Mouse (Mus musculus): ENCODE results near the gene Cdpf1. TPM values are rescaled to one million over a fixed set of nuclear protein-coding genes. Genes with fewer than 3 reads are reported as not detected.

Cdpf1 gene
- total RNA-seq, 1 experiment from 2014 or later = 17.4 TPM

DNA sequence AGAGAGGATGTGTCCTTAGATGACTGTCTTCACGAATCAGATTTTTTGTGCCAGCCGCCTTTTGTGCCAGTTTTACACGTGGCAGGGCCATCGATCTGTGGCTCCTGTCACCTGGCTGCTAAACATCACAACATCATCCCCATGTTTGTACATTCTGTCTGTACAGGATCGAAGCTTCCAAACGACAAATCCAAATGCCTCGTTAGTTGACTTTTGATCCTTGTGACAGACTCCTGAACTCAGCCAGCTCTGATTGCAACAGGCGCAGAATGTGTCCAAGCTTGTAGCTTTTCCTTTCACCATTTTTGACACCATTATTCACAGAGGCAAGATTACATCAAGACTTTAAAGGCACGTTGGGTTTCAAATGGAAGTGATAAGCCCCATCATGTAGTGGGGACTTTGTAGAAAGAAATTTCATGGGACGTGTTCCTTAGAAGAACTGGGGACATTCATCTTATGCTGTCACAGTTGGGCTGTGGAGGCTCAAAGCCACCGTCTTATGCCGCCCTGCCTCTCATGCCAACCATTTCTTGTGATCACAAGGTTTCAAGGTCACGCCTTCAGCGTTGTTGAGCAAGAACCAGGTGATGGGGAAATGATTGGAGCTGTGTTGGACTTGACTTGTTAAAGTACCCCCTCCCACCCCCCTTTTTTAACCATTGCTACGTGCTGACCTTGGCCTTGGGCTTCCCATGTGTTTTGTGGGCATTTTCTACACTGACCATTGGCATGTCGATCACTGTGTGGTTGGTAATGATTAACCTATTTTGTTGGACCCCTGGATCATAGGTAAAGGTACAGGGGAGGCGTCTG is 40.0 kb downstream of the Cdpf1 start:
- no peak for ATAC-seq (replicated peaks; ENCODE audit: low read depth, poor library complexity, severe bottlenecking)

DNA sequence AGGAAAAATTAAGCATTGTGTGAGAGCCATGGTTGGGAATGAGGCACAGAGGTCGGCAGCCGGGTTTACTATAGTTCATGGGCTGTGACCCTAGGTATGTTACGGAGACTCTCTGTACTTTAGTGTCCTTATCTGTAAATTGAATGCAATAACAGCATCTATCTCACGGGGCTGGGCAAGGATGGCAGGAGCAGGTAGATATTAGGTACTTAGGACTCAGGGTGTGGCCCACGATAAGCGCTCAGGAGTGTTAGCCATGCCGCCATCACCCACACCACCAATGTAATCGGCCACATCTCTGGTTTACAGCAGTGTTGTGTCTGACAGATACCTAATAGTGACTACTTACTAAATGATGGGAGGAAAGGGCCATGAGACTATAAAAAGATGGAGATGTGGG is 42.5 kb downstream of the Cdpf1 start:
- ATAC-seq (replicated peaks; ENCODE audit: low read depth, poor library complexity, severe bottlenecking) = no peak

DNA sequence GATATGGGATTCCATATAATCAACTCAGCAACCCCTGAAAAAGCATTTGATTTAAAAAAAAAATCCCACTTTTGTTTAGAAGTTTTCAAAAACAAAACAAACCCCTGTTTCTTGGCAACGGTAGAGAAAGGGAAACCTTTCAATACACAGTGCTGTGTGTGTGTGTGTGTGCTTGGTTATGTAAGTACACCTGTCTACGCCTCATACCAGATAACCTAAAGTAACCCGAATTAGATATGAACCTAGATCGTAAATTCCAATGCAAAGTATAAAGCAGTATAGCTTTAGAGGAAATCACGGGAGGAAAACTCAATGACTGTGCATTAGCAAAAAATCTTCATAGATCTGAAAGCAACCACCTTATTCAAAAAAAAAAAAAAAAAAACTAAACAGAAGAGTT is 44.8 kb downstream of the Cdpf1 start:
- no peak for ATAC-seq (replicated peaks; ENCODE audit: low read depth, poor library complexity, severe bottlenecking)

DNA sequence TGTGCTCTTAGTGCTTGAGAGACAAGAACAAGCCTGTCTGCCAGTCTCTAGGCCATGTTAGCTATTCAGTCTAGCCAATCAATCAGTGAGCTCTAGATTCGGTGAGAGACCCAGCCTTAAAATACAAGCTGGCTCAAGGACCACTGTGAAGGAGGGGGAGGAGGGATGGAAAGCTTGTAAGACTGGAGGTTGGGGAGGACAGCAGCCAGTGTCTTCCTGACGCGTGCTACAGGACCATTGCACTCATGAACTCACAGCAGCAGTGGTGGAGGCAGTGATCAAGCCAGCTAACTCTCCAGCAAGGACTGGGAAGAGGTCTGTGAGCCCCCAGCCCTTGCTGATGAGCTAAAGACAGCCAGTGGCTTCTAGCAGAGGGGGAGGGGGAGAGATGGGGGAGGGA is 46.5 kb downstream of the Cdpf1 start:
- ATAC-seq (replicated peaks; ENCODE audit: low read depth, poor library complexity, severe bottlenecking) = no peak

DNA sequence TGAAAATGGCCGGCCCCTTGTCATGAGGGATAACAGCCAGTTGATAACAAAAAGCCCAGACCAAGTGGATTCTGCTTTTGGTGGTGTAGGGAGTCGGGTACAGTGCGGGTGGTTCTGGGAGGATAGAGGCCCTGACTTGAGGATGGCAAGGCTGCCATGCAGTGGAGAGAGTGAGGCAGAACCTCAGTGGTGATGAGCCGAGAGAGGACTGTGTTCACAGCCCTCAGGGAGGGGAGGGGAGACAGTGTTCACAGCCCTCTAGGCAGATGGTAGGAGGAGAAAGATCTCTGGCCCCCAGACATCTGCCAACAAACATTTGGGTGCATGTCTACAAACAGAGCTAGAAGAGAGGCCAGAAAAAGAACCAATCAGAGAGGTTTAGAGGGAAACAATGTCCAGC is 48.7 kb downstream of the Cdpf1 start:
- ATAC-seq (replicated peaks; ENCODE audit: low read depth, poor library complexity, severe bottlenecking) = no peak

DNA sequence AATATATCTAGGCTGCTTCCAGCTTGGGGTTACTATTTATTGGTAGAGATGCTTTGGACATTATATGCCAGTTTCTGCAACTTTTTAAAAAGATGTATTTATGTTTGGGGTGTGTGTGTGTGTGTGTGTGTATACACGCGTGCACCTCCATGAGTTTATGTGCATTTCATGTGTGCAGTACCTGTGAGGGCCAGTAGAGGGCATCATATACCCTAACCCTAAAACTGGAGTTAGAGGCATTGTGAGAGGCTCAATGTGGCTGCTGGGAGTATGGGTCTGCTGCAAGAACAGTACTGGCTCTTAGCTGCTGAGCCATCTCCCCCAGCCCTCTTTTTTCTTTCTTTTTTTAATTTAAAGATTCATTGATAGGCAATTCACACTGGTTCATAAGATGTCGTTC is 53.7 kb downstream of the Cdpf1 start:
- no peak for ATAC-seq (replicated peaks; ENCODE audit: low read depth, poor library complexity, severe bottlenecking)

Other genes starting within 250 kb of the Cdpf1 start
- gene Wnt7b, start 229.2 kb downstream of the Cdpf1 start, total RNA-seq (2017) = not detected in 2 replicates
- not detected in 2 replicates for gene Ppara, start 76.7 kb downstream of the Cdpf1 start, total RNA-seq (2017)
- gene Pkdrej, start 10.0 kb upstream of the Cdpf1 start, total RNA-seq (2017) = 0.05 TPM in 1 of 2 replicates, not detected in the other
- 1.9 and 4.5 TPM in 2 replicates for gene Ttc38, start 20.6 kb upstream of the Cdpf1 start, total RNA-seq (2017)
- gene Gtse1, start 48.0 kb upstream of the Cdpf1 start, total RNA-seq (2017) = 16.1 and 19.5 TPM in 2 replicates
- 30.2 and 30.9 TPM in 2 replicates for gene Trmu, start 67.6 kb upstream of the Cdpf1 start, total RNA-seq (2017)
- gene Celsr1, start 222.1 kb upstream of the Cdpf1 start, total RNA-seq (2017) = 3.3 and 3.6 TPM in 2 replicates
- 29.5 and 33.1 TPM in 2 replicates for gene Gramd4, start 246.0 kb upstream of the Cdpf1 start, total RNA-seq (2017)

Data from common myeloid progenitor, adult 5-6 weeks (primary cell).